Mouse (Mus musculus): ENCODE measurements around the gene Gm17359. TPM values are rescaled to one million over a fixed set of nuclear protein-coding genes. Genes with fewer than 3 reads are reported as not detected.
A peak's percentile ranks its signal among the peaks of the same experiment; 100 is the strongest.

Gene Gm17359
- polyA plus RNA-seq, 1 experiment from 2014 or later = 0.28 TPM

GRCm38 (mm10) chr3:79469440-79469839 is 133.0 kb downstream of the Gm17359 start:
- no peaks in the 10 kb centered on the region for H3K4me1 ChIP-seq
- 99% methylated on average over 5 of the region's 5 CpGs for WGBS
- 0 out of 2 replicates have a peak, but pooled peaks cover 3% of the 10 kb centered on the region for H3K9me3 ChIP-seq
- ATAC-seq (ENCODE audit: low FRiP score, low read depth) = no peak
- H3K9ac ChIP-seq = no peak overlapping the region
- H3K36me3 ChIP-seq = peaks cover 11% of the 10 kb centered on the region
- H3K27ac ChIP-seq = no peak overlapping the region
- H3K27me3 ChIP-seq (replicated peaks) = no peaks in the 10 kb centered on the region
- no peak overlapping the region for H3K4me3 ChIP-seq
- no peak overlapping the region for H3K4me2 ChIP-seq (replicated peaks)

- no peak for ATAC-seq (ENCODE audit: low FRiP score, low read depth)
- H3K27ac ChIP-seq = no peak overlapping the region
- no peak overlapping the region for H3K9ac ChIP-seq
- WGBS = 95% methylated on average over 5 of the region's 5 CpGs
- H3K4me1 ChIP-seq = no peaks in the 10 kb centered on the region
- H3K4me3 ChIP-seq = no peak overlapping the region
- H3K9me3 ChIP-seq = no peaks in the 10 kb centered on the region
- H3K36me3 ChIP-seq = peaks cover 13% of the 10 kb centered on the region
- H3K4me2 ChIP-seq (replicated peaks) = no peak overlapping the region
- no peaks in the 10 kb centered on the region for H3K27me3 ChIP-seq (replicated peaks)
These were observed 135.9 kb downstream of the Gm17359 start for GRCm38 (mm10) chr3:79472362-79472761.

- Histone ChIP-seq H3K27ac (no peak overlapping the region), H3K4me3 (no peak overlapping the region), H3K27me3 (replicated peaks) (no peaks in the 10 kb centered on the region), H3K9ac (no peak overlapping the region), H3K36me3 (peaks cover 21% of the 10 kb centered on the region), H3K9me3 (no peaks in the 10 kb centered on the region), H3K4me2 (replicated peaks) (no peak overlapping the region), H3K4me1 (no peaks in the 10 kb centered on the region)
- WGBS = 39% methylated on average over 4 of the region's 4 CpGs
- peak; percentile 79; the same call in 1 of the 2 replicates for ATAC-seq (ENCODE audit: low FRiP score, low read depth)
These were observed 138.4 kb downstream of the Gm17359 start for GRCm38 (mm10) chr3:79474911-79475310.

- no peak overlapping the region for H3K9ac ChIP-seq
- WGBS = 86% methylated on average over 2 of the region's 2 CpGs
- H3K4me2 ChIP-seq (replicated peaks) = no peak overlapping the region
- peaks cover 30% of the 10 kb centered on the region for H3K36me3 ChIP-seq
- no peaks in the 10 kb centered on the region for H3K9me3 ChIP-seq
- H3K27me3 ChIP-seq (replicated peaks) = no peaks in the 10 kb centered on the region
- no peak overlapping the region for H3K4me3 ChIP-seq
- no peak for ATAC-seq (ENCODE audit: low FRiP score, low read depth)
- H3K4me1 ChIP-seq = no peaks in the 10 kb centered on the region
- H3K27ac ChIP-seq = no peak overlapping the region
These were observed 139.5 kb downstream of the Gm17359 start for GRCm38 (mm10) chr3:79475980-79476379.

GRCm38 (mm10) chr3:79478400-79478799 is 141.9 kb downstream of the Gm17359 start:
- no peak overlapping the region for H3K4me3 ChIP-seq
- peaks cover 41% of the 10 kb centered on the region for H3K36me3 ChIP-seq
- no peaks in the 10 kb centered on the region for H3K27me3 ChIP-seq (replicated peaks)
- H3K9ac ChIP-seq = no peak overlapping the region
- H3K27ac ChIP-seq = no peak overlapping the region
- H3K4me1 ChIP-seq = no peaks in the 10 kb centered on the region
- ATAC-seq (ENCODE audit: low FRiP score, low read depth) = no peak
- 86% methylated on average over 8 of the region's 8 CpGs for WGBS
- no peak overlapping the region for H3K4me2 ChIP-seq (replicated peaks)
- peaks cover 4% of the 10 kb centered on the region for H3K9me3 ChIP-seq

GRCm38 (mm10) chr3:79478880-79479279 is 142.4 kb downstream of the Gm17359 start:
- peaks cover 46% of the 10 kb centered on the region for H3K36me3 ChIP-seq
- 77% methylated on average over 4 of the region's 4 CpGs for WGBS
- H3K4me1 ChIP-seq = no peaks in the 10 kb centered on the region
- peaks cover 7% of the 10 kb centered on the region for H3K9me3 ChIP-seq
- no peaks in the 10 kb centered on the region for H3K27me3 ChIP-seq (replicated peaks)
- no peak overlapping the region for H3K9ac ChIP-seq
- no peak for ATAC-seq (ENCODE audit: low FRiP score, low read depth)
- H3K4me3 ChIP-seq = no peak overlapping the region
- no peak overlapping the region for H3K4me2 ChIP-seq (replicated peaks)
- no peak overlapping the region for H3K27ac ChIP-seq

GRCm38 (mm10) chr3:79484286-79485063 is 148.0 kb downstream of the Gm17359 start:
- Histone ChIP-seq H3K9ac (no peak overlapping the region), H3K27me3 (replicated peaks) (no peaks in the 10 kb centered on the region), H3K4me1 (no peaks in the 10 kb centered on the region), H3K27ac (no peak overlapping the region), H3K4me3 (no peak overlapping the region), H3K9me3 (peaks cover 7% of the 10 kb centered on the region), H3K4me2 (replicated peaks) (no peak overlapping the region), H3K36me3 (peaks cover 60% of the 10 kb centered on the region)
- WGBS = 91% methylated on average over 16 of the region's 16 CpGs
- no peak for ATAC-seq (ENCODE audit: low FRiP score, low read depth)

- H3K9ac ChIP-seq = no peak overlapping the region
- peaks cover 55% of the 10 kb centered on the region for H3K36me3 ChIP-seq
- H3K27ac ChIP-seq = no peak overlapping the region
- no peak overlapping the region for H3K4me3 ChIP-seq
- ATAC-seq (ENCODE audit: low FRiP score, low read depth) = no peak
- whole genome bisulfite sequencing = 94% methylated on average over 7 of the region's 7 CpGs
- H3K9me3 ChIP-seq = peaks cover 7% of the 10 kb centered on the region
- no peaks in the 10 kb centered on the region for H3K27me3 ChIP-seq (replicated peaks)
- no peaks in the 10 kb centered on the region for H3K4me1 ChIP-seq
- no peak overlapping the region for H3K4me2 ChIP-seq (replicated peaks)
These were observed 151.6 kb downstream of the Gm17359 start for GRCm38 (mm10) chr3:79488025-79488424.

- Histone ChIP-seq H3K9me3 (no peaks in the 10 kb centered on the region), H3K9ac (no peak overlapping the region), H3K27me3 (replicated peaks) (no peaks in the 10 kb centered on the region), H3K4me3 (no peak overlapping the region), H3K4me2 (replicated peaks) (no peak overlapping the region), H3K4me1 (no peaks in the 10 kb centered on the region), H3K27ac (no peak overlapping the region), H3K36me3 (peaks cover 47% of the 10 kb centered on the region)
- WGBS = 93% methylated on average over 5 of the region's 5 CpGs
- no peak for ATAC-seq (ENCODE audit: low FRiP score, low read depth)
These were observed 153.6 kb downstream of the Gm17359 start for GRCm38 (mm10) chr3:79490102-79490501.

GRCm38 (mm10) chr3:79491614-79492013 is 155.2 kb downstream of the Gm17359 start:
- ATAC-seq (ENCODE audit: low FRiP score, low read depth) = no peak
- H3K4me2 ChIP-seq (replicated peaks) = no peak overlapping the region
- H3K27me3 ChIP-seq (replicated peaks) = no peaks in the 10 kb centered on the region
- no peaks in the 10 kb centered on the region for H3K9me3 ChIP-seq
- no peak overlapping the region for H3K9ac ChIP-seq
- H3K36me3 ChIP-seq = peaks cover 48% of the 10 kb centered on the region
- H3K4me3 ChIP-seq = no peak overlapping the region
- no peak overlapping the region for H3K27ac ChIP-seq
- WGBS = 92% methylated on average over 3 of the region's 3 CpGs
- no peaks in the 10 kb centered on the region for H3K4me1 ChIP-seq

- ATAC-seq (ENCODE audit: low FRiP score, low read depth) = no peak
- peaks cover 39% of the 10 kb centered on the region for H3K36me3 ChIP-seq
- no peak overlapping the region for H3K4me2 ChIP-seq (replicated peaks)
- WGBS = 97% methylated on average over 10 of the region's 10 CpGs
- no peaks in the 10 kb centered on the region for H3K27me3 ChIP-seq (replicated peaks)
- H3K4me1 ChIP-seq = no peaks in the 10 kb centered on the region
- no peak overlapping the region for H3K4me3 ChIP-seq
- H3K9me3 ChIP-seq = no peaks in the 10 kb centered on the region
- no peak overlapping the region for H3K9ac ChIP-seq
- no peak overlapping the region for H3K27ac ChIP-seq
These were observed 156.6 kb downstream of the Gm17359 start for GRCm38 (mm10) chr3:79493064-79493463.

GRCm38 (mm10) chr3:79494028-79494427 is 157.6 kb downstream of the Gm17359 start:
- no peaks in the 10 kb centered on the region for H3K9me3 ChIP-seq
- no peak overlapping the region for H3K4me3 ChIP-seq
- no peaks in the 10 kb centered on the region for H3K4me1 ChIP-seq
- peaks cover 30% of the 10 kb centered on the region for H3K36me3 ChIP-seq
- no peak overlapping the region for H3K9ac ChIP-seq
- H3K27ac ChIP-seq = no peak overlapping the region
- WGBS = 90% methylated on average over 8 of the region's 8 CpGs
- H3K4me2 ChIP-seq (replicated peaks) = no peak overlapping the region
- ATAC-seq (ENCODE audit: low FRiP score, low read depth) = no peak
- H3K27me3 ChIP-seq (replicated peaks) = no peaks in the 10 kb centered on the region

GRCm38 (mm10) chr3:79495151-79495550 is 158.7 kb downstream of the Gm17359 start:
- peaks cover 31% of the 10 kb centered on the region for H3K36me3 ChIP-seq
- no peaks in the 10 kb centered on the region for H3K27me3 ChIP-seq (replicated peaks)
- H3K4me1 ChIP-seq = no peaks in the 10 kb centered on the region
- H3K4me2 ChIP-seq (replicated peaks) = no peak overlapping the region
- no peaks in the 10 kb centered on the region for H3K9me3 ChIP-seq
- H3K27ac ChIP-seq = no peak overlapping the region
- no peak for ATAC-seq (ENCODE audit: low FRiP score, low read depth)
- H3K4me3 ChIP-seq = no peak overlapping the region
- 84% methylated on average over 7 of the region's 7 CpGs for WGBS
- no peak overlapping the region for H3K9ac ChIP-seq
